Mouse (Mus musculus) T-cell, adult 2 months (primary cell): Measurements from ENCODE around the gene Exosc8.
A peak's percentile ranks its signal among the peaks of the same experiment; 100 is the strongest.
"Not testable (repeated sequence)": the region's sequence is repeated elsewhere in the genome, so short reads cannot be mapped to it uniquely, and the experiment has no call there.

Experiments
- DNase-seq: peaks from one replicate; pipeline ENCODE4 v3.0.0; 2022; ENCODE audit warnings: low spot score

Exosc8 gene

DNA sequence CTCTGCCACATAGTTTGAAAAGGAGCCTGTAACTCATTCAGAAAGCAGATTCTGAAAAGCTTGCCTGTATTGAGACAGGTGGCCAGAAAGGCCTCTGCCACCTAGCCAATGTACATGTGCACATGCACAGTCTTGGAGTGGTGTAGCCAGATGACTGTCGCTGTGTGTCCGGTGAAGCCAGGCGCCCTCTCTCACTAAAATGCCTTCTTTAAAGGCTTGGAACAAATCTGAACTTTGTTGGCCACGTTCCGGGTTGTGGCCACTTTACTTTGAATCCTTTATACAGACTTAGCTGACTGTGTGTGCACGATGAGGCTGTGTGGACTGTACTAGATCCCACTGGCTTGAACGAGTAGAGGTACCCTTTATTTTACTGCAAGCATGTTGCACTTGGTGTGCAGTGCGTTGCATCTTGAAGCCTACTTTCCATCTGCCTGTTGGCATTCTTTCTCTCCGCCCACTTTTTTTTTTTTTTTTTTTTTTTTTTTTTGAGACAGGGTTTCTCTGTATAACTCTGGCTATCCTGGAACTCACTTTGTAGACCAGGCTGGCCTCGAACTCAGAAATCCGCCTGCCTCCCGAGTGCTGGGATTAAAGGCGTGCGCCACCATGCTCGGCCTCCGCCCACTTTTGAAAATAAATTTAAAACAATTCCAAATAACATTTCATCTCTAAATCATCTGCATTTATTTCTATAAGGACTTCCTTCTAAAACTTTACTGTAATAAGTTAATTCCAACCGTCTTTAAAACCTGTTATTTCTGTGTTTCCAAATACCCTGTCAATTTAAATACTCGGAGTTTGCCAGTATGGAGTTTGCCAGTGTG lies 1.1 kb upstream of the Exosc8 start:
- peak; percentile 5 for DNase-seq

DNA sequence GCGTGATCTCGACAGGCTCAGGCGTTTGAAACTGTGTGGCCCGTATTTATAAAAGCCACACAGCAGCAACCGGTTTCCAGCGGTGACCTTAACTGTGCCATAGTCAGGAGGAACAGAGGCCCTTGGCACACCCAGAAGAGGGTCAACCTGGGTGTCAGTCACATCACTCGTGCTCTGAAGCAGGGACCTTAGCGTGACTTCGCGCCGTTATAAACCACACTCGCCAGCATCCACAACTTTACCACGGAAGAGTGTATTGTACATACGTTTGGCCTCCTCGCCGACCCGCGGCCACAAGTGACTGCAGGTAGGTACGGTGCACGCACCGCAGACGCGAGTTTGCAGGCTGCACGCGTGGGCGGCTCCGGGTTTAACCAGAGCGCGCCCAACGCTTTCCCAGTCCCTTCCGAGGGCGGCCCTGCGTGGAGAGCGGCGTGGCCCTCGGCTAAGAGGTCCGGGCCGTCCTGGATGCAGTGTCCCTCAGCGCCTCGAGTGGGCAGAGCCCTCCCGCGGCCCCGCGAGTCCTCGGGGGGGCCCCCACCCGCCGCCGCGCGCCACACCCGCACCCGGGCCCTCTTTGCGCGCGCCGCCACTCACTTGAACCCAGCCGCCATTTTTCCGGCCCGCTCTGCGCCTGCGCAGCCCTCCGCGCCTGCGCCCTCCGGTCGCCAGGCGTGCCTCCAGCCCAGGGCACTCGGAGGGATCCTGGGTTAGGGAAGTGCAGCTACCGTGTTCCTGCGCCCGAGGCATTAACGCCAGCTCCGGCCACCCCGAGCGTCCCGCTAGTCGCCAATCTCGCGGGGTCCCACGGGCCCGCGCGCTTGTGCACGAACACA lies 564 bp downstream of the Exosc8 start:
- DNase-seq = peak; percentile 88

DNA sequence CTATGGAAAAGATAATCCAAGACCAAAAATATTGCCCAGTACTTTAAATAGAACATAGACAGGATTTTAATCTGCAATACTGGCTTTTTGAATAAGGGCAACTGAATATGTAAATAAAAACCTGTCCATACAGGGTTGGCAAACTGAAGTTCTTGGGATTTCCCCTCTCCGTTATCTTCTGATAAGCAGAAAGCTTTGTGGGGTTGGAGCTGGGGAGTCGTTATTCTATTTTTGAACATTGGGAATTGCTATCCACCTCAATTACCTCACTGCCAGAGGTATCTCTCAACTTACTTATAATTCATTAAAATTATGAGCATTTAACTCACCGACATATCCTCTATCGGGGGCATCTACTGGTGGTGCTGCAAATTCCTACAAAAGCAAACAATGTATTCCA lies 2.8 kb downstream of the Exosc8 start:
- no peak for DNase-seq

DNA sequence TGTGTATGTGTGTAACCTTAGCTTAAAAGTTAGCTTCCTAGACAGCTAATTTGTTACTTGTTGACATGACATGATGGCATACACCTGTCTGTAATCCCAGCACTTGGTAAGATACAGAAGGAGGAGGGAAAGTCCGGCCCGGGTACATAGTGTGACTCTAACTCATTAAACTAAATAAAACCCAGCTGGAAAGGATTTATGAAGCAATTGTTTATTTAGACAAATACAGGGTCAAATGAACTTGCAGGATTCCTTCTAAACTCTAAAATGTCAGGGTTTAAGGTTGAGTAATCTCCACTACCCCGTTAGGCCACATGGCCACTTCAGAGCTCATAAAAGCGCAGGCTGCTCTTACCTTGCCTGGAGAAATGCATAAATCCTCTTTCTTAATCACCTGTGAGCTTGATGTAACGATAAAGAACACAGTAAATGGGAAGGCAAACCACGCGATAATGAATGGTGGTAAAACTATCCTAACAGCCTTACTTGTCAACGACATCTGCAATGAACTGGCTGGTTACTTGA lies 3.5 kb downstream of the Exosc8 start:
- no peak for DNase-seq

DNA sequence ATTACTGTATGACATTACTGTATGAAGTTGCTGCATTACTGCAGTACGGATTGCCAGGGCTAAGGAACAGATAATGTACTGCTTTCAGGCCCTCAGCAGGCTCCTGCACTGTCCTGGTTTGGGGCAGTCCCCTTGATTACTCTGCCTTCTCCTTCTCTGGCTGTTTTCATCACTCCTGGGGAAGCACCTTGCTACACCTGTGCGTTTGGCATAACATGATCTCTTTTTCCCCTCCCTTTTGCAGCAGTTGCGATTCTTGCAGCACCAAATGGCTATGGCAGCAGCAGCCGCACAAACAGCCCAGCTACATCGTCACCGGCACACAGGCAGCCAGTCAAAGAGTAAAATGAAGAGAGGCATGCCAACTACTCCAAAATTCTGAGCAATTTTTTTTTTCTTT lies 7.1 kb downstream of the Exosc8 start:
- no peak for DNase-seq

DNA sequence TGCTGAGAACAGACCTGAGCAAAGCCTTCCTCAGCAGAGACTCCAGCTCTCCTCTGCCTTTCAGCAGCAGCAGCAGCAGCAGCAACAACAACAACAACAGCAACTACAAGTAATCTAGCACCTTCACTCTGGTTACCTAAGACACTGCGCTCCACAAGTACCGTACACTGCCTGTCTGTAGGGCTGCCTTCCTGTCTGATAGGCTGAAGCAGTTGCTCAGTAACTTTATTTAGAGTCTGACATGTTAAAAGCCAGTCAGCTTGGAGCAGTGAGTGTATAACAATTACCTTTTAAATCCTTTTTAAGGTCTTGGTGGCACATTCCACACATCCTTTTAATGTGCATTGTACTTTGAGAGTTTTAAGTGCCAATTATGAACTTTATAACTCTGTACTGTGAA lies 7.6 kb downstream of the Exosc8 start:
- DNase-seq = no peak

DNA sequence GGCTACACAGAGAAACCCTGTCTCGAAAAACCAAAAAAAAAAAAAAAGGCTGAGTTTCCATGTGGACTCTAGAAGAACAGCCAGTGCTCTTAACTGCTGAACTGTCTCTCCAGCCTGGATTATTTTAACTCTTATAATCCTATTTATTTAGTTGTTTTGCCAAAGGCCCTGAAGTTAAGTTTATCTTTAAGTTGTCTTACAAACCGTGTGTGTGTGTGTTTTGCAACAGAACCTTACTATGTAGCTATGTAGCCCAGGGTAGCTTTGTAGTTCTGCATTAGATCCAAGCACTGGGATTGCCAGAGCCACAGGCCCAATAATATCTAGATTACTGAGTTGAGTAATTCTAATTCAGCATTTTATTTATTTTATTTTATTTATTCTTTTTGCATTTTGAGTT lies 9.8 kb downstream of the Exosc8 start:
- no peak for DNase-seq

DNA sequence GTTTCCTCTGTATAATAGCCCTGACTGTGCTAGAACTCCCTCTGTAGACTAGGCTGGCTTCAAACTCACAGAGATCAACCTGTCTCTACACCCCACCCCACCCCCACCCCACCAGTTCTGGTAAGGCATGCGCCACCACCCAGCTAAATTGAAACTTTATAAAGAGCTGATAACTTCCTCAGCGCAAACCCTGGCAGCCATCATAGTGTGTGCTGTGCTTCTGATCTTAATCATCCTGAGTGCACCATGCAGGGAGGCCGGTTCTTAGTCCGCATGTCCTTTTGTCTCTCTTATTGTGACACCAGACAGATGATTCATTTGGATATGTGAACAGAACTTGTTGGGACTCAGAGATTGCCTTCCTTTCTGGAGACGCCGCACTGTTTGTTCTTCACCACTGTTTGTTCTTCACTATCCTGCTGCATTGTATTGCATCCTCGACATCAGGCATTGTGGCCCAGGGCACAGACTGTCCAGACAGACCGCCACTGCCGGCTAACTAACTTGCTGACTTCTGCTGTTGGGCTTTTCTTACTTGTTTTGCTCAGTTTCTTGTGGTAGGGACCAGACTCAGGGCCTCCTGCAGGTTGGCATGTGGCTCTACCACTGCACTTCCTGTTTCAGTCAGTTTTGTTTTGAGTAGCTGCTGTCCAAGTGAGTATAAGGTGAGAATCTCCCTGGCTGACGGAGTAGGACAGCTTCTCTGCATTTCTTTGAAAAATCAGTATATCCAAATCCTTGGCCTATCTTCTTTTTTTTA lies 11.3 kb downstream of the Exosc8 start:
- DNase-seq = peak; percentile 75

DNA sequence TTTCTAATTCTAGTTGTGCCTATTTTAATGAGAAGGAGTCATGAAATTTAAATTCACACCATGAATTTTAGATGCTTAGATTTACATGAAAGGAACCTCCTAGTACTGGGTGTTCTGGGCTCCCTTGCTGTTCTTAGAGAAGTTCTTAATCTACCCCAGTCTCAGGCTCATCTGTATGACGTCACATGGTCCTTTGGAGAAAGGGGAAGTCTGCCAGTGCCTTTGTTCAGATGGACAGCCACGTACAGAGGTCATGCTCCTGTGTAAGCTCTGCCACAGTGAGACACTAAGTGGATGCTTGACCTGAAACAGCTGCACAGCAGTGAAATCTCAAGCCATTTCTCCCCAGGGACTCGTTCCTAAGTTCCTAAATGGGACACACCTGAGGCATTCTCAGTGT lies 16.2 kb downstream of the Exosc8 start:
- no peak for DNase-seq

DNA sequence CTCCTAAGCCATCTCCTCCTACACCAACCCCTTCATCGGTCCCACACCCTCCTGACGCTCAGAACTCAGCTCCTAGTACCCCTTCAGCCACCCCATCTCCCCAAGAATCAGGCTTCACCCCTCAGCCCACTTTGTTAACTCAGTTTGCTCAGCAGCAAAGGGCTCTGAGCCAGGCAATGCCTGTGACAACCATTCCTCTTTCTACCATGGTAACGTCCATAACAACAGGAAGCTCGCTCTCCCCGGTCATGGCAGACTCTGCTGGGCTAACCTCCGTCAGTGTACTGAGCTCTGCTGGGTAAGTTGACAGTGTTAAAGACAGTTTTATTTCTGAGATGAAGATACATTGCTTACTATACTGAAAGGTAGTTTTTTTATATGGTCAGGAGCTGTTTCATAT lies 17.8 kb downstream of the Exosc8 start:
- no peak for DNase-seq

DNA sequence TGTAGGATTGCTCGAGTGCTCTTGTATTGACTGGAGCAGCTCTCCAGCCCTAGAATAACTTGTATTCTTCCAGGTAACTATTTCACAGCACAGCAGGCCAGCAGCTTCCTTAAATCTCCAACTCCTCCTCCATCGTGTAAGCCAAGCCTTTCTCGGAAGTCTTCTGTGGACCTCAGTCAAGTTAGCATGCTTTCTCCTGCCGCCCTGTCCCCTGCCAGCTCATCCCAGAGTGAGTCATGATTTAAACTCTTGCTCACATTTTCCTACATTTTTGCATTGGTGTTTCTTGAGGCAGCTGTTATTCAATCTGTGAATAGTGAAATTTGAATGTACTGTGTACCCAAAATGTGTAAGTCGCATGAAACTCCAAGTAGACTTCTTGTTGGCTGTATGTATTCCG lies 19.7 kb downstream of the Exosc8 start:
- DNase-seq = no peak

DNA sequence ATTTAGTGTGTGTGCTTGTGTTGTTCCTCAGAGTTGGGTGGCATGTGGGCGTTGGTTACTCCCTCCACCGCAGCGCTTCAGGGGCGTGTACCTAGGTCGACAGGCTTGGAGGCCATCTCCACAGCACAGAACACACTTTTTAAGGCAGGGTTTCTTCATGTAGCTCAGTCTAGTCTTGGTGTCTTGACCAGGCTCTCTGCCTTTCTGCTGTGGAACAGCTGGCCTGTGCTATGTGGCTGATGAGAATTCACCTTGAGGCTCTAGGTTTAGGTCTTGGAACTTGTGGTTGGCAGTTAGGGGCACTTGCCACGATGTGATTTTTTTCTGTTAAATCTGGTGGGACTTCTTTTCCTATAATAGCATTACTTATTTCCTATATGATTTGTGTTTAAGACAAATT lies 20.9 kb downstream of the Exosc8 start, which contains the start of gene Gm21958:
Gm21958 (minus strand) TSS at position 101 of the 400 bp plus-strand sequence.
- DNase-seq = no peak

DNA sequence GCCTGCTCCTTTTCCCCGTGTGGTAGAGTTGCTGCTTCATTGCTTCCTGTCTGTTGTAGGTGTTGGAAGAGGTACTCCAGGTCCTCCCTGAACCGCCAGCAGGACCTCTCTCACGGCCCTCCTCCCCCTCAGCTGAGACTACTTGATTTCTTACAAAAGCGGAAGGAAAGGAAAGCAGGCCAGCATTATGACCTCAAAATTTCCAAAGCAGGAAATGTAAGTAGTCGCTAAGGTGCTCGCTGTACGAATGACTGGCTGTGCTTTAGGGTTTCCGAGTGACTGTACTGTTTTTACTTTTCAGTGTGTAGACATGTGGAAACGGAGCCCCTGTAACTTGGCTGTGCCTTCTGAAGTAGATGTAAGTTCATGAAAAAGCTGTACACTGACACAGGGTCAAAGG lies 26.2 kb downstream of the Exosc8 start:
- DNase-seq = peak; percentile 41

DNA sequence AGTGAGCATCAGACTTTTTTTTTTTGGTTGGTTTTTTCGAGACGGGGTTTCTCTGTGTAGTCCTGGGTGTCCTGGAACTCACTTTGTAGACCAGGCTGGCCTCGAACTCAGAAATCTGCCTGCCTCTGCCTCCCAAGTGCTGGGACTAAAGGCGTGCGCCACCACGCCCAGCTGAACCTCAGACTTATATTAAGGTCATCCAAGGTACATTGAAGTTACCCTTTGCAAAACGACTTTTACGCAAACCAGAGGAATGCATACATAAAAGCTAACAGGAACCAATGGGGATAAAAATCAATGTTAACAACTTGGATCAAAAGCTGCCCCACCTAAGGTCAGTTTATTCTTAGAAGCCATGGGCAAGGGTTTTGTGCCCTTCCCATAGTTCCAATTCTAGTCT lies 31.1 kb downstream of the Exosc8 start:
- not testable (repeated sequence) for DNase-seq

DNA sequence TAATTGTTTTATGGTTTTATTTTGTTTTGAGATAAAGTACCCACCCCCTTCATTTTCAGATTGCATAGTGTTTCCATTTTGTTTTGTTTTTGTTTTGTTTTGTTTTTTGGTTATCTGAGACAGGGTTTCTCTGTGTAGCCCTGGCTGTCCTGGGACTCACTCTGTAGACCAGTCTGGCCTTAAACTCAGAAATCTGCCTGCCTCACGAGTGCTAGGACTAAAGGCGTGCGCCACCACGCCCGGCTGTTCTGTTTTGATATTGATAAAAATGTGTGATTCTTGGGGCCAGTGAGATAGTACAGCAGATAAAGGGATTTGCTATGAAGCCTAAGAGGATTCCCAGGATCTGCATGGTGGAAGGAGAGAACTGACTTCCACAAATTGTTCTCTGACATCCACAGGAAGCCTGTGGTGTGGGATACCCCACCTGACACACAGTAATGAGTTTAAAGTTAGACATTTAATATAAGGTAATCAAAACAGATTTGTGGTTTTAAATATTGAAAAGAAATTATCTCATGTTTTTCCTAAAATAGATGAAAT lies 35.4 kb downstream of the Exosc8 start:
- no peak for DNase-seq

DNA sequence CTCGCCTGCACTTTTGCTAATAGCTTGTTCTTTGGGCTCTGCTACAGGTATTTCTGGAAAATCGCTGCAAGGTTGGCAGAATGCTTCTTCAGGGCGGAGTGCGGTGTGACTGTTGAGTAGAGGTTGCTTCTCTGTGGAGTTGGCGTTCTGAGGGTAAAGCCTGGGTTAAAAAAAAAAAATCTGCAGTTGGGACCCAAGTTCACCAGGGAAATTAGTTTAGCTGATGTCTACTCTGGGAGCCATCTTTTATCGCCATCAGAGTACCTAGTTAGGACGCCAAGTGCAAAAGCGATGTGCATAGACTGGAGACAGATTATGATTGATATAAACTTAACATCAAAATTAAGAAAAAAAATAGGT lies 42.2 kb downstream of the Exosc8 start:
- no peak for DNase-seq

DNA sequence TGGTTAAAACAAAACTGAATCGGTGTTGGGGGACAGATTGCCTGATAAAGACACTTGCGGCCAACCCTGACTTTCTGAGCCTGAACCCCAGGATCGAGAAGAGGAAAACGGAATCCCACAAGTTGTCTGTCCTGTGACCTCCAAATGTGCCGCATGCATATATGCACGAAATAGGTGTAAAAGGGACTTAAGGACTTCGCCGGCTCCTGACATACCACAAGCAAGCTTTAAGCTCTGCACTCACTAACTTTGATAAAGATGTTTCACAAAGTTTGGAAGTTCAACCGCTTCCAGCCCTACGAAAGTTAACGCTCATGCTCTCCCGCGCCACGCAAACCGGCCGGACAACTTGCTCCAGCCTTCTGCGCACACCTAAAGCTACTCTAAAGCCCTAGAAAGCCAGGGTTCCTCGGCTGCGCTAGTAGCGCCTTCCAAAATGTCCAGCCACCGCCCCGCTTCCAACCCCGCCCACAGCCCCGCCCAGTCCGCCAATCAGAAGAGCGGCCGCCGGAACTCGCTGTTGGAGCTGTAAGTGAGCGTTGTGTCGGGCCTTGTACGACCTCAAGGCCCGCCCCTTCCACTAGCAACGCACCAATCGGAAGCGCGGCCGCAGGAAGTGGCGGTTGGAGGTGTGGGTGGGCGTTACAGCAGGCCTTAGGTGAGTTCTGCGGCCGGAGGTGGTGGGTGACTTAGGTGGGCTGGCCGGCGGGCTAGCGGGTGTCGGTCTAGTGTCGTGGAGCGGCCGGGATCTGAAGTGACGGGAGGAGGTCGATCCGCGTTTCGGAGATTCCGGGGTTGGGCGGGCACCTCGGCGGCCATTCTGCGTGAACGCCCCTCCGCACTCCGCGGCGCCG lies 42.8 kb downstream of the Exosc8 start, which contains the start of gene Supt20:
Supt20 (plus strand) TSS at position 606 of the 854 bp plus-strand sequence.
- DNase-seq = peak; percentile 91

DNA sequence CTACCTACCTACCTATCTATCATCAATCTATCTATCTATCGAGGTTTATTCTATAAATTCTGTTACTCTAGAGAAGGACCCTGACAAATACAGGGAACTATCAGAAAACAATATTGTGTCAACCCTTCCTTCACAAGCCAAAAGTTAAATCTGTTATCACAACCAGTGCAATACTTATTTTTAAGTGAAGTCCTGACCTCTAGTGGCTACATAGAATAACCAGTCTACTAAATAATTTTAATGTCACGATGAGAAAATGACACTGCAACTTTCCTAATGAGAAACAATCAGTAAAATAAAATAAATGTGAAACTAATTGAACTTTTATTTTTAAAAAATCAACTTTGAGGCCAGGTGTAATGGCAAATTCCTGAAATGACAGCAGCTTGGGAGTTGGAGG lies 46.1 kb downstream of the Exosc8 start:
- DNase-seq = no peak

DNA sequence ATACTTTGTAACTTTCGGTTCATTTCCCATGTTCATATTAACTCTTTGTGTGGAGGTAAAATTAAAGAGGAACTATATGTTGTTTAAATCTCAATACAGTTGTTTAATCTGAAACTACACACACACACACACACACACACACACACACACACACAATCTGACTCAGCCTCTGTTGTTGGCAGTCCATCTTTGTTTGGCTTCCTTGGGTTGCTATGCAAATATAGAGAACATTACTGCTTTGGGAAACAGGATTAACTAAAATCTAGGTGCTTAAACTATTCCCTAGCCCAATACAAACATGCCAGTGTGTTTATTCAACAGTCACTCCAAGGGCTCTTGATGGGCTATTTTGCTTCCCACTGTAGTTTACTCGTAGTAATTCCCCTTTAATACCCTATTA lies 47.9 kb downstream of the Exosc8 start:
- DNase-seq = no peak

DNA sequence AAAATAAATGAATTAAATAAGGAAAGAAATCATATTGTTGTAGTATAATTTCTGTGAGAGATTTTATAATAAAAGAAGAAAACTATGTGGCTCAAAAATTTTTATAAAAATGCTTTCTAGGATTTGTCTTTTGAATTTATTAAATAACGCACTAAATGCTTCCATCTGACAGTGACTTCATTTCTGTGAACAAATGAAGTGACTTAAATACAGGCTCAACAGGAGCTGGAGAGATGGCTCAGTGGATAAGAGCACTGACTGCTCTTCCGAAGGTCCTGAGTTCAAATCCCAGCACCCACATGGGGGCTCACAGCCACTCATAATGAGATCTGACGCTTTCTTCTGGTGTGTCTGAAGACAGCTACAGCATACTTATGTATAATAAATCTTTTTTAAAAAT lies 50.0 kb downstream of the Exosc8 start:
- no peak for DNase-seq
